Comparison of ENCODE assay signal across 27 mouse cellular contexts in the genomic region with DNA sequence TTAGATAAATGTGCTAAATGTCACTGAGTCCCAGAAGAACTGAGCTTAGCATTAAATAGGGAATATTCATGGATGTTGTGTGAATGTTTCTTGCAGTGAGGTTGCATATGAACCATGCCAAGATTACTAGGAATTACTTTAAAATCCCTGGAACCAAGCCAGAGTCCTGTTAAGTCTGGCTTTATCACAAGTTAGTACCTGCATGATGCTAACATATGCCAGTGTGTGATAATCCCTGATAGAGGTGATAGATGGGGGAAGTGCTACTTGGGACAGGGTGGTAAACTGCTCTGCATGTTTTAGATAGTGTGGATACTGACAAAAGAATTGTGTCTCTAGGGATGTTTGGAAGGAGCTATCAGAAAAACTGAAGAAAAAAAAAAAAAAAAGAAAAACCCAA.
DNase-seq lines count a peak whose midpoint lies in the region; ATAC-seq and TF ChIP-seq lines count a peak whose summit lies in the region.
"Had no signal": no experiment of that assay in that cellular context is flagged by ENCODE, and none has a peak within 500 bp of the region (broad histone marks: within the 10 kb centered on the region; RNA-seq: fewer than 3 reads in every experiment).

No protein-coding gene starts in this region.

- peak; percentile 54 for DNase-seq in forebrain, embryonic 14.5 days (ENCODE audit: low spot score)
- no peak for DNase-seq in liver, postnatal 0 days
- DNase-seq in c-Kit-positive CD71-positive TER-119-negative erythroid progenitor cells, embryonic 14.5 days (ENCODE audit: low read depth): peak; percentile 32
- DNase-seq in lung, postnatal 25 days (ENCODE audit: low spot score): no peak
- DNase-seq in left cerebral cortex, adult 11 months (ENCODE audit: low spot score): no peak
- DNase-seq: adrenal gland, adult 8-10 months; adrenal gland, postnatal 25 days; B cell, adult 2 months; cerebellum, adult 18-20 months; cerebellum, adult 9-10 months; cerebellum, postnatal 14 days; gastrocnemius, postnatal 25 days; heart, adult 18-20 months; heart, postnatal 10 days; heart, postnatal 36 days; kidney, adult 18-20 months had no signal

- ATAC-seq in forebrain, embryonic 14.5 days: no peak; the same call in 1 of the 2 replicates
- ATAC-seq in forebrain, embryonic 16.5 days: no peak
- ATAC-seq in liver, postnatal 0 days: peak; percentile 60; the same call in 1 of the 2 replicates
- ATAC-seq in liver, embryonic 12.5 days: no peak
- ATAC-seq: activated CD4-positive, CD25-positive, alpha-beta regulatory T cell, adult 4 months; hindbrain, postnatal 0 days; inflammation-experienced regulatory T-cells, adult 6 months; intestine, embryonic 16.5 days had no signal

- no peaks in the 10 kb centered on the region for H3K36me3 ChIP-seq in forebrain, embryonic 14.5 days (ENCODE audit: control insufficient read depth, insufficient read depth, low read length)
- no peaks in the 10 kb centered on the region for H3K36me3 ChIP-seq in forebrain, embryonic 16.5 days (ENCODE audit: control insufficient read depth, insufficient read depth)
- no peaks in the 10 kb centered on the region for H3K36me3 ChIP-seq in liver, postnatal 0 days (replicated peaks; ENCODE audit: insufficient read depth, low read length)
- H3K36me3 ChIP-seq in liver, embryonic 12.5 days: no peaks in the 10 kb centered on the region
- H3K36me3 ChIP-seq: G1E; heart, embryonic 12.5 days; heart, embryonic 15.5 days had no signal

- no peak overlapping the region for H3K9ac ChIP-seq in forebrain, embryonic 14.5 days (ENCODE audit: low read length)
- no peak overlapping the region for H3K9ac ChIP-seq in forebrain, embryonic 16.5 days (replicated peaks; ENCODE audit: low read depth, low read length)
- no peak overlapping the region for H3K9ac ChIP-seq in liver, postnatal 0 days (replicated peaks)
- H3K9ac ChIP-seq in liver, embryonic 12.5 days: no peak overlapping the region
- H3K9ac ChIP-seq: heart, embryonic 12.5 days; heart, embryonic 15.5 days; hindbrain, embryonic 14.5 days had no signal

- no peaks in the 10 kb centered on the region for H3K4me1 ChIP-seq in forebrain, embryonic 14.5 days (ENCODE audit: control insufficient read depth, insufficient read depth, low read length)
- H3K4me1 ChIP-seq in forebrain, embryonic 16.5 days (replicated peaks; ENCODE audit: control insufficient read depth, insufficient read depth, low read length): no peaks in the 10 kb centered on the region
- no peaks in the 10 kb centered on the region for H3K4me1 ChIP-seq in liver, postnatal 0 days (ENCODE audit: insufficient read depth)
- H3K4me1 ChIP-seq in liver, embryonic 12.5 days: no peaks in the 10 kb centered on the region
- H3K4me1 ChIP-seq: heart, embryonic 12.5 days; heart, embryonic 15.5 days had no signal

- H3K9me3 ChIP-seq in forebrain, embryonic 14.5 days (replicated peaks; ENCODE audit: control insufficient read depth, low read length): no peaks in the 10 kb centered on the region
- no peaks in the 10 kb centered on the region for H3K9me3 ChIP-seq in forebrain, embryonic 16.5 days (ENCODE audit: control insufficient read depth, low read length)
- no peaks in the 10 kb centered on the region for H3K9me3 ChIP-seq in liver, postnatal 0 days (ENCODE audit: low read length)
- no peaks in the 10 kb centered on the region for H3K9me3 ChIP-seq in liver, embryonic 12.5 days (replicated peaks)
- H3K9me3 ChIP-seq: heart, embryonic 12.5 days; heart, embryonic 15.5 days had no signal

- no peak overlapping the region for H3K4me3 ChIP-seq in forebrain, embryonic 14.5 days (ENCODE audit: low read depth, low read length)
- H3K4me3 ChIP-seq in forebrain, embryonic 16.5 days (replicated peaks; ENCODE audit: low read length): no peak overlapping the region
- no peak overlapping the region for H3K4me3 ChIP-seq in liver, postnatal 0 days (ENCODE audit: low read depth, low read length)
- H3K4me3 ChIP-seq in liver, embryonic 12.5 days: no peak overlapping the region
- H3K4me3 ChIP-seq: heart, embryonic 12.5 days; heart, embryonic 15.5 days had no signal

- TF ChIP-seq CTCF in liver, postnatal 0 days (IDR thresholded peaks at IDR 0.05; ENCODE audit: low read depth): no peak

- H3K27ac ChIP-seq in forebrain, embryonic 14.5 days (ENCODE audit: low read depth, low read length): no peak overlapping the region
- no peak overlapping the region for H3K27ac ChIP-seq in forebrain, embryonic 16.5 days (ENCODE audit: low read length)
- no peak overlapping the region for H3K27ac ChIP-seq in liver, postnatal 0 days (ENCODE audit: low read depth)
- no peak overlapping the region for H3K27ac ChIP-seq in liver, embryonic 12.5 days
- H3K27ac ChIP-seq: heart, embryonic 15.5 days; hindbrain, embryonic 14.5 days; hindbrain, postnatal 0 days had no signal

- no peaks in the 10 kb centered on the region for H3K27me3 ChIP-seq in forebrain, embryonic 14.5 days (replicated peaks; ENCODE audit: control insufficient read depth, insufficient read depth, low read length)
- no peaks in the 10 kb centered on the region for H3K27me3 ChIP-seq in forebrain, embryonic 16.5 days (replicated peaks; ENCODE audit: control insufficient read depth, insufficient read depth, low read length)
- no peaks in the 10 kb centered on the region for H3K27me3 ChIP-seq in liver, postnatal 0 days (ENCODE audit: insufficient read depth, low read length)
- no peaks in the 10 kb centered on the region for H3K27me3 ChIP-seq in liver, embryonic 12.5 days (replicated peaks)
- H3K27me3 ChIP-seq: CH12.LX; heart, embryonic 12.5 days; heart, embryonic 15.5 days had no signal

- peak; percentile 75 for TF ChIP-seq EP300 in liver, postnatal 0 days (IDR thresholded peaks at IDR 0.05; ENCODE audit: low read depth)

- no peak overlapping the region for H3K4me2 ChIP-seq in forebrain, embryonic 14.5 days (ENCODE audit: low read length)
- H3K4me2 ChIP-seq in forebrain, embryonic 16.5 days (ENCODE audit: low read length): no peak overlapping the region
- no peak overlapping the region for H3K4me2 ChIP-seq in liver, postnatal 0 days (ENCODE audit: low read depth, low read length)
- H3K4me2 ChIP-seq in liver, embryonic 12.5 days: no peak overlapping the region
- H3K4me2 ChIP-seq: heart, embryonic 12.5 days; heart, embryonic 15.5 days; hindbrain, embryonic 14.5 days had no signal

Comparison
In these comparisons a context has a peak if more than half of its experiments do, and no peak if none do; other contexts are left out.
1. DNase-seq: peak in forebrain, embryonic 14.5 days (single experiment) and c-Kit-positive CD71-positive TER-119-negative erythroid progenitor cells, embryonic 14.5 days (single experiment); none in liver, postnatal 0 days (single experiment), lung, postnatal 25 days (single experiment) and left cerebral cortex, adult 11 months (single experiment).